Mouse (Mus musculus) limb, embryonic 14.5 days (tissue): ENCODE data around the gene Rbm38. TPM values are rescaled to one million over a fixed set of nuclear protein-coding genes. Genes with fewer than 3 reads are reported as not detected.

Source experiments
- ATAC-seq: fragments of 200-750 bp; cut with Nextera tagmentation; 2 replicates; pipeline ENCODE4 v1.8.0; 2017; ENCODE audit warnings: low read depth, moderate number of reproducible peaks, moderate TSS enrichment; ENCODE audit not compliant: low FRiP score
- DNase-seq: peaks from one replicate; pipeline ENCODE4 v3.0.0-alpha.2; 2015; ENCODE audit warnings: low spot score
- H3K27ac ChIP-seq: fragments of 300-500 bp; sonication (generic); replicated peaks from 2 replicates; pipeline ENCODE4 v1.5.1; 2014; ENCODE audit warnings: low read depth, mild to moderate bottlenecking, low read length, moderate library complexity, mixed read lengths
- H3K27me3 ChIP-seq: fragments of 300-500 bp; sonication (generic); 2 replicates; pipeline ENCODE4 v1.6.1; 2014; ENCODE audit warnings: low read length, mixed read lengths; ENCODE audit not compliant: control insufficient read depth, insufficient read depth
- H3K36me3 ChIP-seq: fragments of 300-500 bp; sonication (generic); 2 replicates; pipeline ENCODE4 v1.6.1; 2014; ENCODE audit warnings: mild to moderate bottlenecking, low read length, moderate library complexity, mixed read lengths; ENCODE audit not compliant: control insufficient read depth, insufficient read depth
- H3K4me1 ChIP-seq: fragments of 300-500 bp; sonication (generic); 2 replicates; pipeline ENCODE4 v1.6.1; 2014; ENCODE audit warnings: antibody characterized with exemption, low read length, mixed read lengths; ENCODE audit not compliant: control insufficient read depth, insufficient read depth
- H3K4me2 ChIP-seq: fragments of 300-500 bp; sonication (generic); replicated peaks from 2 replicates; pipeline ENCODE4 v1.6.1; 2014; ENCODE audit warnings: low read depth, mild to moderate bottlenecking, low read length, moderate library complexity; ENCODE audit not compliant: severe bottlenecking
- H3K4me3 ChIP-seq: fragments of 300-500 bp; sonication (generic); replicated peaks from 2 replicates; pipeline ENCODE4 v1.5.1; 2014; ENCODE audit warnings: low read length
- H3K9ac ChIP-seq: fragments of 300-500 bp; sonication (generic); 2 replicates; pipeline ENCODE4 v1.6.1; 2014; ENCODE audit warnings: mild to moderate bottlenecking, low read depth, low read length, moderate library complexity; ENCODE audit not compliant: severe bottlenecking
- H3K9me3 ChIP-seq: fragments of 300-500 bp; sonication (generic); 2 replicates; pipeline ENCODE4 v1.6.1; 2016; ENCODE audit warnings: low read length; ENCODE audit not compliant: control insufficient read depth
- POLR2A ChIP-seq: fragments of 200-500 bp; IDR thresholded peaks from 2 replicates; pipeline ENCODE4 v1.8.0; 2012; ENCODE audit warnings: inconsistent platforms, mild to moderate bottlenecking, moderate library complexity, borderline replicate concordance; ENCODE audit not compliant: insufficient read depth, insufficient read length; ENCODE audit errors: extremely low read depth
- WGBS: fragments of 180-500 bp; shearing (Covaris S2); extraction: QIAGEN DNeasy Blood & Tissue Kit; methylation state at CpG from one replicate; pipeline ENCODE4 v1.1.7; 2014; 5-methylcytosine and 5-hydroxymethylcytosine counted together
- polyA plus RNA-seq, 2 experiments: library from polyadenylated mRNA; depleted of rRNA in 1 of 2; stranded (reverse) in 1 of 2; unstranded in 1 of 2; fragments of >200 nt; fragmentation: Nextera tagmentation in 1 of 2; extraction: Ambion mirVana in 1 of 2; gene quantifications; 2 replicates each; pipeline versions ENCODE4 v1.2.1 to v1.2.3; 2012 to 2014

The Rbm38 gene
- polyA plus RNA-seq, 2 experiments = 32.3 to 63.5 TPM

- Histone ChIP-seq H3K4me2 (no peak overlapping the region), H3K27ac (no peak overlapping the region), H3K9me3 (no peaks in the 10 kb centered on the region), H3K4me3 (no peak overlapping the region), H3K9ac (no peak overlapping the region), H3K36me3 (peaks cover 99% of the 10 kb centered on the region), H3K27me3 (no peaks in the 10 kb centered on the region), H3K4me1 (no peaks in the 10 kb centered on the region)
- no peak for ATAC-seq
- TF ChIP-seq POLR2A = no peak
- no peak for DNase-seq
- 94% methylated on average over 8 of the region's 8 CpGs for WGBS
Observed at GRCm38 (mm10) chr2:173011440-173011839, 8.9 kb upstream of the Rbm38 start.

GRCm38 (mm10) chr2:173014741-173015287 is 5.5 kb upstream of the Rbm38 start:
- Histone ChIP-seq H3K9ac (no peak overlapping the region; the same call in 1 of the 2 replicates), H3K4me2 (no peak overlapping the region), H3K4me3 (no peak overlapping the region), H3K36me3 (peaks cover 65% of the 10 kb centered on the region), H3K27me3 (no peaks in the 10 kb centered on the region), H3K4me1 (peaks cover 6% of the 10 kb centered on the region; the same call in 1 of the 2 replicates), H3K27ac (no peak overlapping the region), H3K9me3 (no peaks in the 10 kb centered on the region)
- DNase-seq (no peak), ATAC-seq (no peak)
- TF ChIP-seq POLR2A = no peak
- 78% methylated on average over 7 of the region's 7 CpGs for WGBS

GRCm38 (mm10) chr2:173017940-173018339 is 2.4 kb upstream of the Rbm38 start:
- Histone ChIP-seq H3K4me2 (no peak overlapping the region), H3K36me3 (peaks cover 34% of the 10 kb centered on the region), H3K4me3 (no peak overlapping the region), H3K4me1 (peaks cover 19% of the 10 kb centered on the region), H3K9me3 (no peaks in the 10 kb centered on the region), H3K27me3 (no peaks in the 10 kb centered on the region), H3K9ac (no peak overlapping the region), H3K27ac (no peak overlapping the region)
- DNase-seq (no peak), ATAC-seq (no peak)
- 40% methylated on average over 5 of the region's 6 CpGs for WGBS
- TF ChIP-seq POLR2A = no peak

GRCm38 (mm10) chr2:173018618-173019017 is 1.7 kb upstream of the Rbm38 start:
- ATAC-seq (no peak), DNase-seq (no peak)
- Histone ChIP-seq H3K9me3 (no peaks in the 10 kb centered on the region), H3K36me3 (peaks cover 27% of the 10 kb centered on the region), H3K27ac (no peak overlapping the region), H3K27me3 (no peaks in the 10 kb centered on the region), H3K4me2 (no peak overlapping the region), H3K9ac (no peak overlapping the region), H3K4me3 (no peak overlapping the region), H3K4me1 (peaks cover 25% of the 10 kb centered on the region)
- TF ChIP-seq POLR2A = no peak
- 13% methylated on average over 8 of the region's 8 CpGs for WGBS

- Histone ChIP-seq H3K9me3 (no peaks in the 10 kb centered on the region), H3K4me1 (peaks cover 27% of the 10 kb centered on the region), H3K36me3 (peaks cover 20% of the 10 kb centered on the region), H3K4me3 (peak overlapping the region; percentile 34), H3K27ac (no peak overlapping the region), H3K9ac (peak overlapping the region; percentile 28), H3K4me2 (peak overlapping the region; percentile 77), H3K27me3 (no peaks in the 10 kb centered on the region)
- DNase-seq (no peak), ATAC-seq (no peak)
- 11% methylated on average over 9 of the region's 9 CpGs for WGBS
- no peak for TF ChIP-seq POLR2A
Observed at GRCm38 (mm10) chr2:173019322-173019721, 976 bp upstream of the Rbm38 start.

- peaks cover 15% of the 10 kb centered on the region for H3K36me3 ChIP-seq
- ATAC-seq = peak; percentile 84
Observed at GRCm38 (mm10) chr2:173019790-173020189, 508 bp upstream of the Rbm38 start.

More at GRCm38 (mm10) chr2:173019790-173020189, 508 bp upstream of the Rbm38 start:
- Histone ChIP-seq H3K27ac (no peak overlapping the region), H3K27me3 (no peaks in the 10 kb centered on the region), H3K4me2 (peak overlapping the region; percentile 77), H3K9me3 (no peaks in the 10 kb centered on the region), H3K9ac (peak overlapping the region; percentile 28), H3K4me3 (peak overlapping the region; percentile 34), H3K4me1 (peaks cover 27% of the 10 kb centered on the region)
- no peak for TF ChIP-seq POLR2A
- DNase-seq = peak; percentile 89
- 6% methylated on average over 28 of the region's 29 CpGs for WGBS
